Mouse (Mus musculus): ENCODE measurements at regions not wholly inside any gene's neighbourhood (a gene's known extent, or its start where the extent isn't known, plus 50 kb on each side); places are given as distances from the start of the nearest gene placed in this dataset.

GRCm38 (mm10) chr1:107908236-107909063 is 318.6 kb downstream of the Serpinb8 start:
- in situ Hi-C loops (cut with MboI, MseI): no loop called here

- in situ Hi-C loops (cut with MboI, MseI): no loop called here
Measured at GRCm38 (mm10) chr1:107914671-107915590, 325.1 kb downstream of the Serpinb8 start.

GRCm38 (mm10) chr1:107917037-107917436 is 327.2 kb downstream of the Serpinb8 start:
- in situ Hi-C loops (cut with MboI, MseI): no loop called here

- in situ Hi-C loops (cut with MboI, MseI): no loop called here
Measured at GRCm38 (mm10) chr1:107941601-107942270, 351.9 kb downstream of the Serpinb8 start.

DNA sequence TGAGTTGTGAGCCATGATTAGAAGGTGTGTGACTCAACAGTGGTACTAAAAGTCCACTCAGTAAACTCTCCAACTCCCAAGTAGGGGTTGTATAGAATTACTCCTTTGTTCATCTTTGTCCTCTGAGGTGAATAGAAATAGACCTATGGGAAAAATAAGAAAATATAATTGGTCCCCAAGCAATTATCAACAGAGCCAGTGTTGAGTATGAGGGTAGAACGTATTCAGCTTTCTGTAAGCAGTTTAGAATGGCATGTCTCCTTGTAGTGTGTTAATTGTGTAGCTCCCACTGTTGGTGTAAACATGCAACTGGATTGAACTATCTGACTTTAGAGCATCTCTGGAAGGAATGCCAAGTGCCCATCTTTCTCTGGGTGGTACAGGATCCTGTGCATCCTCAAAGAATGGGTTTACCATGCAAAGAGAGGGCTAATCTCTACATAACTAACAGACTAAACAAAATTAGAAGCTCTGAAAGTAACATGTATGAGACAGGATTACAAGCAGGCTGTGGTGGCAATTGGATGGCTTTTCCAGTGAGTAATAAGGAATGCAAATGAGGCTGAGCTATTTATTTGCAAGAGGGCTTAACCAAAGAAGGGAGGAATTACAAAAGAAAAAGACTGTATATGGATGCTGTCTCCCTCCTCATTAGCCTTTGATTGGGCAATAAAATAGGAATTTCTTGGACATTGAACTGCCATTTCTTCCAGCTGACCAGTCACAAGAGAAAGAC is 356.6 kb downstream of the Serpinb8 start:
- in situ Hi-C loops (cut with MboI, MseI): no loop called here

GRCm38 (mm10) chr1:107950396-107950795 is 360.6 kb downstream of the Serpinb8 start:
- in situ Hi-C loops (cut with MboI, MseI): no loop called here

DNA sequence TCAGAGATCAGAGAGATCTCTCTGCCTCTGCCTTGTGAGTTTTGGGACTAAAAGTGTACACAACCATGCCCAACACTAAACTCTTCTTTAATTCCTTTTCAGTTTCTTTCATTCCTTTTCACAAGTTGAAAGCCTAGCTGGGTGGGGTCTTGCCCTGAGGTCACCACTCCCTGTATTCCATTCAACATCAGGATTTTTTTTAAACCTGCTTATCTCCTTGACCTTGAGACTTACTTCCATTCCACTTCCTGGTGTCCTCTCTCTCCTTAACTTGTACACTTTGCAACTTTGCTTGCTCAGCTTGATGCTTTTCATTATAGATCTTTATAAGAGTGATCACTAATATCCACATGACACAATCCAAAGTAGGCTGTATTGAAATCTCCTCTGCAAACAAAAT is 371.2 kb downstream of the Serpinb8 start:
- in situ Hi-C loops (cut with MboI, MseI): no loop called here

GRCm38 (mm10) chr1:107975626-107976335 is 386.0 kb downstream of the Serpinb8 start:
- in situ Hi-C loops (cut with MboI, MseI): no loop called here

DNA sequence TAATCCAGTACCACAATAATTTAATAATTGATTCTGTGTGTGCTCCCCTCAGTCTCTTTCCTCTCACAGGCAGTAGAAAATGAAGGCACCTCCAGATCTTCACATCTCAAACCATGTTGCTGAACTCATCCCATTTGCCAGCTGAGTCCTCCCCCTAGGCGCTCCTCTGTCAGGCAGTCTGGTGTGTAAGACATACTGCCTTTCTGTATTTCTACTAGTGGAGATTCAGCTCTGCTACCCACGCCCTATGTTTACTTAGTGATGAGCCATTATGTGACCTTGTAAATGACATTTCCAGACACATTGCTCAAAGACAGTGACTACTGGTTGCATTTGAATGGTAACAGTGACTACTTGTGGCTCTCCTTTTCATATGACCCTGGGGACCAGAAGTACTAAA is 387.9 kb downstream of the Serpinb8 start:
- in situ Hi-C loops (cut with MboI, MseI): no loop called here

DNA sequence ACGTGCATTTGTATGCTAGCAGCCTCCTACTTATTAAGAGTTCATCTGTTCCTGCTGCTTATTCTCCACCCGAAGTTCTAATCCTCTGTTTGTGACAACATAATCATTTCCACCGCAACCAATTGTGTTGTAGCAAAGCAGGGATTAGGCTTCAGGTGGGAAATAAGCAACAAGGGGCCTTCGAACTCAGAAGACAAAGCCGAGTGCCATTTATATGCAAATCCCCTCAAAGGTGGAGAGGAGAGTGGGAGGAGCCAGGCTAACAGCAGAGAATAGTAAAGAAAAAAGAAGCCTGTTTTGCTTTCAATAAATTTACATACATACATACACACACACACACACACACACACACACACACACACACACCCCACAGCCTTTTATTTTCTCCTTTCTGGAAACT is 388.6 kb downstream of the Serpinb8 start:
- in situ Hi-C loops (cut with MboI, MseI): no loop called here

- in situ Hi-C loops (cut with MboI, MseI): no loop called here
Measured at GRCm38 (mm10) chr1:107985646-107986045, 395.8 kb downstream of the Serpinb8 start.

GRCm38 (mm10) chr1:107988076-107988475 is 398.3 kb downstream of the Serpinb8 start:
- in situ Hi-C loops (cut with MboI, MseI): no loop called here

DNA sequence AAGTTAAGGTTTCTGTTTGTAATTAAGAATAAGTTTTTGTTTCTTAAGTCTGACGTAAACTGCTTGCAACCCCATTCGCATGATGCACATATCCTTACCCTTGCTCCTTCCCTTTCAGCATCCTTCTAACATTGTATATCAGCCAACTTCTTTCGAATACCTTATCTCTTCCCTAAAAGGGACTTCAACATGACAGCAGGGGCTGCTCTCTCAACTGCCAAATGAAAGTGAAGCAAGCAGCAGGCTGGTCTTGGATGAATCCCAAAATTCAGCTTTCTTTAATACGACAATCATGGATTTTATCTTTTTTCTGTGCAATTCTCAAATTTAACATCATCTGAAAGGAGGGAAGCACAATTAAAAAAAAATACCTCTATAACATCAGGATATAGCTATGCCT is 403.2 kb downstream of the Serpinb8 start:
- in situ Hi-C loops (cut with MboI, MseI): no loop called here

DNA sequence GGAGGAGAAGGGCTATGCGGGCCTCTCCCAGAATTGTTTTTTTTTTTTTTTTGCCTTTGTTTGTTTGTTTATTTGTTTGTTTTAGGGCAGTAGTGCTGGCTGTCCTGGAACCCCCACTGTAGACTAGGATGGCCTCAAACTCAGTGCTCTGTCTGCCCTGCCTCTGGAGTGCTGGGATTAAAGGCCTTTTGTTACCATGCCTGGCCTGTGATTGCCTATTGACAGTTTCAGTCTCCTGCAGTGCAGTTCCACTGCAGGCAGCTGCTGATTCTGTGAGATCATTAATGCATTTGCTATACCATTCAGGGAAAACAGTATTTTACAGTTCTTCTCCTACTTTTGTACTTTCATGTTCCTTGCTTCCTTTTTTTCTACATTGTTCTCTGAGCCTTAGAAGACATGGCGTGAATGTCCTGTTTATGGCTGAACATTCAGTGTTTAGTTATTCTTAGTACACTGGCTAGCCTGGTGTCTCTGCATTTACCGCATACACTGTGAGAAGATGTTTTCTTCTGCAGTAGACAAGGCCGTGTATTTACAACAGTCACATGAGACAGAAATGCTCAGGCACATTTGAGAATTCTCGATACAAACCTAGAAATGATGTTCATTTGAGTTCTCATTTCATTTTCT is 434.0 kb downstream of the Serpinb8 start:
- in situ Hi-C loops (cut with MboI, MseI): no loop called here

DNA sequence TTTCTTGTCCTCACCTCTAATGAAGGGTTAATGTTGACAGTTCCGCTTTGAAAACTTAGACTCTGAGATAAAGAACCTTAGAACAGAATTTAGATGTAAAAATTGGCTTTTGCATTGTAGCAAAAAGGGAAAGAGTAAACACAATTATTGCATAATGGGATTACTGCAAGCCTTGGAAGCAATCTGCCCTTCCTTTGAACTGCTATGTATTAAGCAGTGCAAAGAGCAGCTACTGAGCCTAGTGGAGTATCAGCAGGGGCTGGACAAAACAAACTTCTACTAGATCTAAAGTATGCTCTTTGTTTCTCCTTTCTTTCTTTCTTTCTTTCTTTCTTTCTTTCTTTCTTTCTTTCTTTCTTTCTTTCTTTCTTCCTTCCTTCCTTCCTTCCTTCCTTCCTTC is 434.9 kb downstream of the Serpinb8 start:
- in situ Hi-C loops (cut with MboI, MseI): no loop called here

DNA sequence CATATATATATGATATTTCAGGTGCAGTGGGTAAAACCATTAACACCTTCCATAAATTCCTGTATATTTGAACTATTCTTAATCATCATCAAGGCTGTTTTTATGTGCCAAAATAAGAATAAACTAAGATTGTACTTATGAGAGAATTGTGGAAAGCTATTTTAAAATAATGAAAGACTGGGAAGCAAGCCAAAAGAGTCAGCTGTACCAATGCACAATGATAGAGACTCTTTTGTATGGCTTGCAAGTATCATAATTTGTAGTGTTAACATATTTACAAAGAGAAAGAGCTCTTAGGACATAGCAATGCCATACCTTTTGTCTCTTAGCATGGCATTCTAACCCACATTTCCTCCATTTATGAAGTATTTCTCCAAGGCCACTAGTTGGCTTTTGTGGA is 436.7 kb downstream of the Serpinb8 start:
- in situ Hi-C loops (cut with MboI, MseI): no loop called here

GRCm38 (mm10) chr1:108046194-108046593 is 456.4 kb downstream of the Serpinb8 start:
- in situ Hi-C loops (cut with MboI, MseI): no loop called here

DNA sequence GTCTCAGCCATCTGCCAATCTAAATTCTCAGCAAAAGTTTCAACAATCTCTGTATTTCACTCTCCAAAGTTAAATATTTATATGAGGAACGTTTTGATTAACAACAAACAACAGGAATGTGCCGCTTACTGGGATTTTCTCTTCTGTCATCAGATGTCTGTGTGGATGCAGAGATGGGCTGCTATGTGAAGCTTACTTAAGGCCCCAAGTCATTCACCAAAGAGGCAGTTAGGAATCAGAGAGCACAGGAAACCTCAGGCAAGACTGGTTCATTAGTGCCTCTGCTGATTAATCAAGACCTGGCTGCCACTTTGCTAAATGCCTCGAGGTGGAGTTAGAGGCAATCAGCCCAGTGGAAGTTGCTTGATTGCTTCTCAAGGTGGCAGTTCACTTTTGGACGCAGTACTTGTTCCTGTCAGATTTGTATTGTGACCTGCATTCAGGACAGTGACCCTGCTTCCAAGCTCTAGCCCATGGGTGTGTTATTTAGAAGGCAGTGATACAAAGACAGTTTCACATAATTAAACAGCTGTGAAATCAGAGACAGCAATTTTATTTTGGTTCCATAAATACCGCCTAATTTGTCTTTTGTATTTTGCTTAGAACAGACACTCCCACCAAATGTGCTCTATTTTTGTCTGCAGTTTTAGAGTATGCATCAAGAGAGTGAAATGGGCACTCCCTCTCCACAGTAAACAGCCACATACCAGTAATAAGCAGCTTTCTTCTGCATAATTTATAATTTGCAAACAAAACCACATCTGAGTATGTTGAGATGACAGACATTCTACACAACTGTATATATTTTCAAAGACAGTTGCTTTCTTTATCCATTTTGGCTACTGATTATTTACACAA is 457.3 kb downstream of the Serpinb8 start:
- in situ Hi-C loops (cut with MboI, MseI): no loop called here

GRCm38 (mm10) chr1:108094622-108095021 is 504.8 kb downstream of the Serpinb8 start:
- in situ Hi-C loops (cut with MboI, MseI): no loop called here
